Mouse (Mus musculus) 3134 (cell line): Measurements from ENCODE around the gene Arhgap15.
A peak's percentile ranks its signal among the peaks of the same experiment; 100 is the strongest.

ENCODE experiments used
- DNase-seq: peaks from one replicate; pipeline ENCODE4 v3.0.0-alpha.2; 2011; ENCODE audit warnings: low spot score; ENCODE audit not compliant: insufficient read length; ENCODE audit errors: extremely low read depth

Arhgap15 gene

DNA sequence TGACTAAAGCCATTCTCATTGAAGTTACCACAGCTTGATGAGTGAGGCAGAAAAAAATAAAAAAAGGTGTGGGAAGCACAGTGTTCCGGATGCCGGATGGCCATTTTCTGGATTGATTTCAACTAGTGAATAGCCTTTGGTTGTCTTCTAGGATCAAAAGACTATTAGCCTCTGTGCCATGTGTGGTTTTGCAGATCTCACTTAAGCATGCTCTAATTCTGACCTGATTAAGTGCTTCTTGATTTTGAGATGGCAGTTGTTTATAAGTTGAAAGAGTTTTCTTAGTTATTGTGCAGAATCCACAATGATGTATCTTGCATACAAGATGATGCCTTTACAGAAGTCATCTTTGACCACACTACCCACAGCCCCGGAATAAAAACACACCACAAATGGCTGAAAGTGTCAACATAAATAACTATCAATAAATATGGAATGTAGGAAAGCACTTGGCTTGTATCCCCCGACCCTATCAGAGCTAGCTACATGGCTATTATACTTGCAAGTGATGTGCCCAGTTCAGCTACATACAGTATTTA lies 537.6 kb downstream of the Arhgap15 start:
- DNase-seq = no peak

DNA sequence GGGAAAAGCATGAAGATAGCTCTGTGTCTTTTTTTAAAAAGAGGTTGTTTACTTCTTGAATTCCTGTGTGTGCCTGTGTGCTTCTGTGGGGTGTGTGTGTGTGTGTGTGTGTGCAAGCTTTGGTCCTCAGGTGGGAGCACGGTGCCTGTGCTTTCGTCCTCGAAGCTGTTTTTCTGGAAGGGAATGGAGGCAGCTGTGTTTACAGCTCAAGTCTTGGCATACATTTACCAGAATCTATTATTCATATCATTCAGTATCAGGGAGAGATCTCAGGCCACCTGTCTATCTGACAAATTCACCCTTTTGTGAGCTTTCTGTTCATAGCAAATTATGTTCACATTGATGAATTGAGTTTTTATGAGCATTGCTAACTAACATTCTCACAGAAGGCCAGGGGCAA lies 550.5 kb downstream of the Arhgap15 start:
- DNase-seq = no peak

DNA sequence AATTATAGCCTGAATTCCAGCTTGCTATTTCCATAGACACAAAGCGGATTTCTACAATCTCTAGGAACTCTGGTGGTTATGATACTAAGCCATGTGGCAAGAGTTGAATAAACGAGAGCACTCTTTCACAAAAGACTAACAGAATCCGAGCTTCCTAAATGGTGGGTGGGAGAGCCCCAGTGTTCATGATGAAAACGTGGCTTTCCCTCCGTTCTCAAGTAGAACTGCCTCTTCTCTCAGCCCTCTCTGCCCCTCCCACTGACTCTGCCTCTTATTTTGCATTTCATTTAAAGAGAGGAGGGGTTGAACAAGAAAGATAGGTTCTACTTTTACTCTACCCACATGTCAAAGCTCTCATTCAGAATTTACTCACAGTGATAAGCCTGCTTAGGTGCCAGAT lies 551.3 kb downstream of the Arhgap15 start:
- no peak for DNase-seq

DNA sequence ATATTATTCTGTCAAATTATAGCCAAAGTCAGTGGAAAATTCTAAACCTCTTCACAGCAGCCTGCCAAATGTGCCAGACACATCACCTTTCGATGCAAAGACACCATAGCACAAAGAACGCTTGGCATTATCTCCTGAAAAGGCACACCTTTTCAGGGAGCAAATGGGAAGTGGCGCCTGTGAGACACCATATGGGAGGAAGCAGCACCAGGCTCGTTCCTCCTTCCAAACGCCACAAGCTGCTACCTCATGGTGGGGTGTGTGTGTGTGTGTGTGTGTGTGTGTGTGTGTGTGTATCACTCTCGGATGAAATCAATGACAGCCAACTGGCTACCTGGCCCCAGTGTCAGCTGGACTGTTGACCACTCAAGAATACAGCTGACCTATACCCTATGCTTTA lies 551.8 kb downstream of the Arhgap15 start:
- DNase-seq = no peak

DNA sequence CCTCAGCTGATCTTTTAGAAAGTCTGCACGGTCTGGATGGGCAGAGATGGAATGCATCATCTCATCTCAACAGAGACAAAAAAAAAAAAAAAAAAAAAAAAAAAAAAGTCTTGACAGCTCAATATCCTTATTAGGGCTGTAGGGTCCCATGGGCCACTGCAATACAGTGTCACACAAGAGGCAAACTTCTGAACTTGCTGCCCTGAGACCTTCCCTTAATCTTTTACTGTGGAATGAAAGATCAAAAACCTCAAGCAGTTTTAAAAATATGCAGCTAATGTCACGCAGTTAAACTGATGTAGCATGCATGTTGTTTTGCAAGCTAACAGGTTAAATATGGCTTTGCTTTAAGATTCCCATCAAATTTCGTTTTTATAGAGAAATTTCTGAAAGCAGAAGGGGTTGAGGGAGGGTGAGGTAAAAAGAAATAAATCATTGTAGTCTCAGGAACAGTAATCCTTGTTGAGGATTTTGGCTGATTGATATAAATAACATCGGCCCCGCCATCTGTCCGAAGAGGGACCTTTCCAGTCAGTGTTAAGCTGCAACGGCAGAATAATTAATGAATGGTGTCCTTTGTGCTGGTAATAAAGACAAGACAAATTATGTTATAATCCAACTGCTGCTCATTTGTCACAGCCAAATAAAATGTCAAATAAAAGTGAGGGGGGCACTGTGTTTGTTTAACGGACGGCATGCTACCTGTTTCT lies 555.8 kb downstream of the Arhgap15 start:
- no peak for DNase-seq

DNA sequence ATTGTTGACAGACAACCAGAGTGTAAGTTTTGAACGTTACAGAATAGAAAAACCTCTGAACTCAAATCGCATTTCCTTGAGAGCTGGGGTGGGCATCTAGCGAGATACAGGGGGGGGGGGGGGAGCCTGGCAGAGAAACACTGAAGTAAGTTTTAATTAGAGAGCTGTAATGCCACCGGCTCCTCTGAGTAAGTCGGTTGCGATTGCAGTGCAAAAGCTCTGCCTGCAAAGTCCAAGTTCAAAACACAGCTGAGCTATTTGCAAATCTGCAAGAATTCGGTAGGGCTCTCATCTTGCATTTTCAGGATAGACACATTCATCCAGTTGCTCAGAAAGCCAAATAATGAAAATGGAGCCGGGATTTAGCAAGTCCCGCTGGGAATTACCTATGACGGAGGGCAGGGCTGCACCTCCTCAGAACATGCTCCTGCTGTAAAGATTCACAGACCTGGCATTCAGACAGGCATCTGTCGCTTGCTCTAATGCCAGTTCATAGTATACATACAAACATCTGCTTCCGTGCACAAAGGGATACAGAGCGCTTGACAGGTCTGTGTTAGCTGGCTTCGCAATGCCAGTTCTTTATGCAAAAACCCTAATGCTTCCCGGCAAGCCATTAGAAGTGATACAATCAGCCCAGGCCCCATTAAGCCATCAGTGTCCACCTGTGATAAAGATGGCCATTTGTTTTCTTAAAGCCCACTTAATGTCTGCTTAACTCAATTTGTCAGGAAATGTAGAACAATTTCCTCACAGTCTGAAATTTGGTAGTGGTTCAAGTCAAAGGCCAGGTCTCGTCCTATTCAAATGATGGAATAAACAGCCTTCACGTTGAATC lies 556.6 kb downstream of the Arhgap15 start:
- DNase-seq = no peak

DNA sequence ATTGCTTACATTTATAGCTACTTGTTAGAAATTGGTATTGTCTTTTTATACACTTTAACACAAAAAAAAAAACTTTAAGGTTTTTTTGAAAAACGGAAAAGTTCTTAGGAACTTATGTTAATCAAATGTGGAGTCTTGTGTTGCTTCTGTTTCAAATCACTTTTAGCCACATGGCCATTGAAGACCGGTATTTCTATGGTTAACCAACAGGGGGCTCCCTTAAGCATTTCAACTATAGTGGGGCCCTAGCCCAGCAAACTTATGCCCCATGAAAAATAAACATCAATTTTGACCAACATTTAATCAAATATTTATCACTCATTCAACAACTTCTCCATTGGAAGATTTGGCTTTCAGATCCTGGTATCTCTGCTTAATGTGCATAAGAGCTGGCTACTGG lies 557.5 kb downstream of the Arhgap15 start:
- no peak for DNase-seq

DNA sequence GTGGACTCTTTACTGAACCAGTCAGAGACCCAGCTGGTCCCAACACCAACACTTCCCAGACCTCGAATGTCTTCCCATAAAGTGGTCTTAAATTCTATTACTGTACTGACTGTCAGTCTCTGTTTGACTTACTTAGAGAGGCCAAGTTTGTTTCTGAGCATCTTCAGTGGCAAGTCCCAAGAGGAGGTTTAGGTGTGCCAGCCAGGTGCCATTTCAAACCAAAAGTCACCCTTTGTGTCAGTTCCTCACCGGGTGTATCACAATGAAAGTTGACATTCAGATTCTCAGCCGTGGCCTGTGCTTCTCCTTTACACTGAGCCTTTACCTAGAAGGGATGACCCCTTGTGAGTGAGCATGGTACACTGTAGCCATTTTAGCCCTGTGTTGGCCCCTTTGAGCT lies 560.5 kb downstream of the Arhgap15 start:
- DNase-seq = no peak

DNA sequence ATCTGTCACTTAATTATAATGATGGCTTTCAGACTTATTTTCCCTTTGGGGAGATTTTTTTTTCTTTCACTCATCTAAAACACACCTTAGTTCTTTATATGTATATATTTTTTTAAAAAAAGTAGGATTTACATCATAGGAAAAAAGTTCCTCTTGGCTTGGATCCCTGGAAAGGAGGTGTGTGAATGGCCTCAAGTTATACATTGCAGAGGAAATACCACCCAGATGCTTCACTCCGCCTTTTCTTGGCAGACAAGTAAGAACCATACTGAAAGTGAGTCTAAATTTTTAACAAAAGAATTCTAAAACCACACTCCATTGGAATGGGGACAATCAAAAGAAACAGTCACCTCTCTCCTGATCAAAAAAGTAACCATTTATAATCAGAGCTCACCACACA lies 560.9 kb downstream of the Arhgap15 start:
- DNase-seq = no peak

DNA sequence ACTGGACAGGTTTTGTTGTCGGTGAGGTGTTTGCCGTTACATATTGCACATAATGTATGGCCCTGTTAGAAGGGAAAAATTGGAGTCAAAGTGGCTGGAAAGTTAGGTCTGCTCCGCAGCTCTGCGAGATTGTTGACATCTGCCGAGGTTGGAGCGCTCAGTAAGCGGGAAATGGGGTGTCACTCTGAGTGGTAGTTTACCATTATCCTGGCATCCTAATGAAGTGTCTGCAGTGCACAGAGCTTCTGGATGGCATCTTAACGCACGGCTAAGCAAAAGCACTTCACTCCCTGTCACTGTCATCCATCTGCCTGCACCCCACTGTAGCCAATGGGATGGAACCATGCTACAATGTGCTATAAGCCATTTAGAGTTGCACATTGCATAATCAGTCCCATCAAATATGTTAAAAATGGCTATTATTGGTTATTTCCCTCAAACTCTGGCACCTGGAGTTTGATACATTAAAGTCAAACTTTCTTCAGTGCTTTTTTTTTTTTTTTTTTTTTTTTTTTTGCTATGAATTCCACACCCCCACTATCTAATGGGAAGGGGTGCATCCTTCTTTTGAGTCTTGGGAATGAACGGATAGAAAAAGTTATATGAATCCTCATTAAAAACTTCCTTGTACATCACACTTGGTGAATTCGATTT lies 561.6 kb downstream of the Arhgap15 start:
- DNase-seq = no peak

DNA sequence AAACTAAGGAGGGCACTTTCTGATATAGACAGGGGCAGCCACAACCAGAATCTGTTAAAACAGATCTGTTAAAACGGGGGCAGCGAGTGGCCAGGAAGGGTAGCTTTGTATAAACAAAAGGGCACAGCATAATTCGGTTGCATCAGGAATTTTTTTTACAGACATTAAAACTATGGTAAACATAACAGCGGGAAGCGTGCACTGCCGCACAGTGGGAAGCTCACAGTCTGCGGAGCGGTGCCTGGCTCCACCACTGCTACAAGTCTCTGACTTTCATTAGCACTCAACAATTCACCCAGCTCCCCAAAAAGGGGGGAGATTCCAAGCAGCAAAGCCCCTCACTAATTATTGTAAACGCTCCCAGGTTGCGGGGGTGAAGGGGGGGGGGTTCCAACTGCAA lies 562.6 kb downstream of the Arhgap15 start:
- DNase-seq = no peak

DNA sequence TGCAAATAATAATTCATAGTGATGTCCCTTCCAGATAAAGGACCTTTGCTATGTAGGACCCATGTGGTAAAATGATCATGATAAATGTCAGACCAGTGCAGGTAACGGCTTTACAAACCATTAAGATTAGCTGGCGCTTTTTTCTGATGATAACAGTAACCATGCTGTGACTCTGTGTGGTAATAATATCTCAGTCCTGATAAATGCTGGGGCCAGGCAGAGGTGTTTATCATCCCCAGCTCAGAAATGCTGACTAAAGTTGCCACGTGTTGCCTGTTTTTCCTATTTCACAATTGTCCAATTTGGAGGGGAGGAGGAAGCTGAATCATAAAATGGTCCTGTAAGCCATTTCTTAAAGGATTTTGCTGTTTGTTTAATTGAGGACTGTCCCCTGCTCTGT lies 564.9 kb downstream of the Arhgap15 start:
- no peak for DNase-seq

DNA sequence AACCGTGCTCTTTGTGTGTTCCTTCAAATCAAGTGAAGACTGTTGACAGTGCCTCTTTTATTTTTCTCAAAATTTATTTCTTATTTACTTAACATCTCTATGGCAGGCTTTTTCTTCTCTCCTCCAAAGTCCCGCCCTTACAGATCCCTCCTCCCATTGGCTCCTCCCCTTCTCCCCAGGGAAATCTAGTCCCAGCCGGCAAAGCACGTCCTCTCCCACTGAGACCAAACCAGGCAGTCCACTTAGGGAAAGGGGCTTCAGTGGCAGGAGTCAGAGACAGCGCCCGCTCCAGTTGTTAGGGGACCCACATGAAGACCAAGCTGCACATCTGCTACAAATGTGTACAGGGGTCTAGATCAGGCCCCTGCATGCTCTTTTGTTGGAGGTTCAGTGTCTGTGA lies 569.8 kb downstream of the Arhgap15 start:
- no peak for DNase-seq

DNA sequence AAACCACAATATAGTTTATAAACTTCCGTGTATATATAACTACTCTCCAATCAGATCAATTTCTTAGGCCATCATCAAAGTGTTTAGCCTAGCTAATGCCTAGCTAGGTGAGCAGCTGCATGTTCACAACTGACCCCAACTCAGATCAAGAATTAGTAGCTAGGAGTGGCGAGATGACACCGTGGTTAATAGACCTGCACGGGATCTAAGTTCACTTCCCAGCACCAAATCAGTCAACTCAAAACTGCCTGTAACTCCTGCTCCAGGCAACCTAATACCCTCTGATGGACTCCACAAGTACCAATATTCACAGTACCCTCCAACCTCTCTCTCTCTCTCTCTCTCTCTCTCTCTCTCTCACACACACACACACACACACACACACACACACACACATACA lies 570.9 kb downstream of the Arhgap15 start:
- no peak for DNase-seq

DNA sequence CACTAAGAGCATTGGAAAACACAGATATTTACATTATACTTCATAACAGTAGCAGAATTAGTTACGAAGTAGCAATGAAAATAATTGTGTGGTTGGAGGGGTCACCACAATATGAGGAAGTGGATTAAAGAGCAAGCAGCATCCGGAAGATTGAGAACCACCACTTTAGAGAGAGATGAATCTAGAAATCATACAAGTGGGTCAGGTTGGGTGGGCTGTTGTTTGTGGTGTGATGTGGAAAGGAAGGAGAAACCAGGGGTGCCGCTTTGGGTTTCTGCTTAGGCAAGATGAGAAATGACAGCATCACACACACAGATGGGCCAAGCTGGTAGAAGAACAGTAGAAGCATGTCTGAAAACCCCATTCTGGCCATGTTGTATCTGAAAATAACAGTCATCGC lies 575.2 kb downstream of the Arhgap15 start:
- DNase-seq = no peak

DNA sequence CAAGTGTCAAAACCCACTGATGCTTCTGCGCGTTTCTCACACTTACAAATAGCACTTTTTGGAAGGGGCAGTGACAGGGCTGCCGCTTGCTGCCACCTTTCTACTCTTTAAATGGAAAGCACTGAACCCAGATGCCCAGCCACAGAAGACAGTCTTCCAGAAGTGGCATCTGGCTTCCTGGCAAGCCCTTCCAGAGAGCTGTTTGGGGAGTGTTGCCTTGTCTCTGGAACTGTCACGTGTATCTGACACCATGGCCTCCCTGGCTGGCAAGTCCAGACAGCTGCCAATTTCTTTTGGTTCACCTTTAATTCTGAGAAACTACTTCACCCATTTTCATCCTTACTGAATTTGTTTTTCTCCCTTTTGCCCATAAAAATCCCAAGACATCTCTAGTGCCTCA lies 584.7 kb downstream of the Arhgap15 start:
- no peak for DNase-seq

DNA sequence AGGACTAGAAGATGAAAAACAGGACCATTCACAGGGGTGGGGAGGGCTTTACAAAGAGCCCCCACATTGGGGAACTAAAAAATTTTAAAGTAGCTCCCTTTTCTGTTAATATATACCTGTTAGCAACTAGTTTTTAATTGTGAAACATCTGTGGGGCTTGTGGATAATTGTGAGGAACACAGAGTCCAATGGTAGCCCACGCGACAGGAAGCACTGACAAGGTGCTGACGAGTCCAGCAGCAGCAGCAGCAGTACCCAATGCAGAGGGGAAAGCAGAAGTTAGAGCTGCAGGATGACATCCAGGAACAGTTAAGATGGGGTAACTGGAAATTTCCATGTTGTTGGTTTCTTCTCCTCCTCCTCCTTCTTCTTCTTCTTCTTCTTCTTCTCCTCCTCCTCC lies 585.4 kb downstream of the Arhgap15 start:
- no peak for DNase-seq

DNA sequence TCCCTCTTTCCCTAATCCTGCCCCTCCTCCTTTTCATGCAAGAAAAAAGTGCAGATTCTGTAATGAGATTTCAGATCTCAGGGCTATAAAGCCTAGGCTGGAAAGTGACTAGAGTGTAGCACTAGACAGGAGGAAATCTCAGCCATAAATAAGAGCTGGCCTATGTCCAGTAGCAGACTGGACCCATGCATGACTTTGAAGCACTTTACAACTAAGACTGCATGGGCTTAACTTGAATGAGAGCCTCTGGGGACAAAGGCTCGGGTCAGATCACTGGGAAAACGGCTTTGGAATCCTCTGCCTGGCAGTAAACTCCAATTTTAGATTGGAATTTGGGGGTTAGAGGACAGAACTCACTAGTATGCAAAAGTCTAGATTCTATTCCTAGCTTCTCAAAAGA lies 585.9 kb downstream of the Arhgap15 start:
- DNase-seq = no peak

DNA sequence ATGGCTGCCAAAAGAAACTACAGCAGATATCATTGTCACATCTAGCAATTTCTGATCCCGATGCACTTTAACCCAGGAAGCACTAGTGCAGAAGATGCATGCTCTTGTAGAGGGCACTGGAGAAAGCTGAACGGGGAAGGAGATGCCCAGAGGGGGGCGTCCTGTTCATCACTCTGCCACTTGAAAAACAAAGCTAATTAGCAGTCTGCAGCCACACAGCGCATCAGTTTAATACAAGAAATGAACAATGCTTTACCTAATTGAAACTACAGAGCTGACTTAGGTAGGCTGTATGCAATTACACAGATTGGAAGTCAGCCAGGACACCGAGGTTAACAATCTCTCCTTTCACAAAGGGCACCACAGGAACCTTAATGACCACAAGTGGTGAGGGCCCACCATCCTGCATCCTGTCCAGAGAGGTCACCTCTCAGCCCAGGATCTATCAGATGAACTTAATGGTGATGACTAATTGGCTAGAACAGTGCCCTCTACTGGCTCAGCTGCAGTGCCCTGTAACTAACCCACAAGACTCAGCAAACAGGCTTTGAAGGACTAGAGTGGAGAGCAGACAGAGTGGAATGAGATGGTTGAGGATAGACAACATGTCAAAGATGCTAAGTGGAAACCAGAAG lies 588.2 kb downstream of the Arhgap15 start:
- peak; percentile 3 for DNase-seq

DNA sequence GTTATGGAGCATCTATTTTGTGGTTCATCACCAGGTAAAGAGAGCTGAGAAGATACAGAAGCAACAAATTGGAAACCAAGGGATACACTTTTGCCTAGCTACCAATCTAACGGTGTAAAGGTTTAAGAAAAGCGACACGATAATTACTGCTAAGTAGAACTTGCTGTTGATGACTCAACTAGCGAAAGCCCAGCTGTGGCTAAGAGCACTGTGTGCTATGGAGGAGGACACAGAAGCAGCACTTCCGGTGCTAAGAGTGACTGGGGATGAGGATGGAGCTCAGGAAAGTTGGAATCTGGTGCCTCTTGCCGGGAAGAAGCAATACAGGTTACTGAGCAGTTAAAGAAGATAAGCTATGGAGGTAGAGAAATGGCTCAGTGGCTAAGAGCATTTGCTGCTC lies 589.8 kb downstream of the Arhgap15 start:
- no peak for DNase-seq

DNA sequence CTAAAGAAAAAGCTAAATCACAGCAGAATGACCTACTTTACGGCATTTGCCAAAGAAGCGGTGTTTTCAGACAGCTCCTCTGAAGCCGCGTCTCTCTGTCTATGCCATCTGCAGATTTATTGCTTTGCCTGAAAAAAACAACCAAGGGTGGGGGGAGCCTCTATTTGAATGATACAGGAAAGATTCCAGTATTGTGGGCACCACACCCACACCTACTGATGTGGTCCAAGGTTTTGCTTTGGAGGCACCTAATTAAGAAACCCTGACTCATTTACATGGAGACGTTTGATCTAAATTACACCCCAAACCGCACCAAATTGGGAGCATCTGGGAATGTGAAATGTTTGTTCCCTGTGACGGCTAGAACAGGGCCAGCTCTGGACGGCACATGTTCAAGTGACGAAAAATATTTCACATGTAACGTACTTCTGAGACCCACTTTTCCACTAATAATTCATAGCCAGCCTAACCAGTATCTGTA lies 592.5 kb downstream of the Arhgap15 start:
- DNase-seq = no peak
